Mouse (Mus musculus): Measurements from ENCODE around the gene Tdp2.

Gene Tdp2

DNA sequence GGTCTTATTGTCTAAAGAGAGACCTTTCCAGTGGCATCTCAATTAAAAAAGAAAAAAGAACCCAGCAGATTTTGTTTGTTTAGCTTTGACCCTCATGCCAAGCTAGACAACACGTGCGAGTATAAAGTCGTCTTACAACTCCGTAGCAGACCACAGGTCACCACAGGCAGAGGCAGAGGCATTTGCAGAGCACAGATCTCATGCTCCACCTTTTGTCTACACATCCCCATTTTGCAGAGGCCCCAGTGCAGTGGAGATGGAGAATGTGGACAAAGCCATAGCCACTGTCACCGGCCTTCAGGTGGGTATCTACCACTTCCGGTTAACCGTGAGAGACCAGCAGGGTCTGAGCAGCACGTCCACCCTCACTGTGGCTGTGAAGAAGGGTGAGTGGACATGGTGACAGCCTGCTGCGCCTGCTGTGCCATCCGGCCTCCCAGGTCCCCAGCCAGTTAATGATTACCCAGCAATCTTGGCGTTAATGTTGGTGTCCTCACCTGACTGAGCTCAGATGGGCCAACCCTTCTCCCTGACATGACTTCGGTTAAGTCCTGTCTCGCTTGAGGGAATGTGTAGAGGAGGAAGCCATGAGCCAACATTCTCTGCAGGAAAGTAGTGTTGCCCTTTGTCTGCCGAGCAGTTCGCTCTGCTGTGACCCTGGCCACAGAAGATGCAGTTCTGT, 48.0 kb downstream of the Tdp2 start:
- in situ Hi-C loops (cut with MboI, MseI) = no loop called here

GRCm38 (mm10) chr13:24880208-24880607, 48.7 kb downstream of the Tdp2 start:
- in situ Hi-C loops (cut with MboI, MseI) = no loop called here

- in situ Hi-C loops (cut with MboI, MseI) = no loop called here
Observed at GRCm38 (mm10) chr13:24880704-24881103, 49.2 kb downstream of the Tdp2 start.

DNA sequence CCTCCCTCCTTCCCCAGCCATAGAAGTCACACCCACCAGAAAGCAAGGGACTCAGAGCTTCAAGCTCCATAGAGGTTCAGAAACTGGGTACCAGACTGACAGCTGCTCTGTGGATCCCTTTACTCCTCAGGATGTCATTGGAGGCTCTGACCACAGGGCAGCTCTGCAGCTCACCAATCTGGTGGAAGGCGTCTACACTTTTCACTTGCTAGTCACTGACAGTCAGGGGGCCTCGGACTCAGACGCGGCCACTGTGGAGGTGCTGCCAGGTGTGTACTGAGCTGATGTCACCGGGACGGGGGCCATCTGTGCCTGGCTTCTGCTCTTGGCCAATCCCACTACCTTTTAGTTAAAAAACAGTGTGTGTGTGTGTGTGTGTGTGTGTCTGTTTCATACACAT, 50.9 kb downstream of the Tdp2 start:
- in situ Hi-C loops (cut with MboI, MseI) = no loop called here

GRCm38 (mm10) chr13:24889554-24889953, 58.1 kb downstream of the Tdp2 start:
- in situ Hi-C loops (cut with MboI, MseI) = no loop called here
